Mouse (Mus musculus) embryonic fibroblast, embryonic 13.5 days (primary cell): Measurements from ENCODE around the gene Fam53b. TPM values are rescaled to one million over a fixed set of nuclear protein-coding genes. Genes with fewer than 3 reads are reported as not detected.

ENCODE experiments used
- H3K27ac ChIP-seq: 2 replicates; pipeline ENCODE4 v1.5.1; 2012; ENCODE audit warnings: low read length, control low read depth, inconsistent platforms; ENCODE audit not compliant: insufficient read depth
- H3K4me1 ChIP-seq: 2 replicates; pipeline ENCODE4 v1.6.1; 2011; ENCODE audit warnings: low read length; ENCODE audit not compliant: control insufficient read depth, insufficient read depth
- H3K4me3 ChIP-seq: 2 replicates; pipeline ENCODE4 v1.5.1; 2011; ENCODE audit warnings: mild to moderate bottlenecking, control low read depth, low read length; ENCODE audit not compliant: insufficient read depth
- CTCF ChIP-seq: IDR thresholded peaks from 2 replicates; pipeline ENCODE4 v1.5.1; 2011; ENCODE audit warnings: mild to moderate bottlenecking, control low read depth, low read length, moderate library complexity, borderline replicate concordance; ENCODE audit not compliant: insufficient read depth
- POLR2A ChIP-seq: IDR thresholded peaks from 2 replicates; pipeline ENCODE4 v1.6.1; 2011; ENCODE audit warnings: low read depth, mild to moderate bottlenecking, control low read depth, low read length, moderate library complexity
- polyA plus RNA-seq: library from polyadenylated mRNA; stranded (reverse); fragments of >200 nt; gene quantifications from 2 replicates; pipeline ENCODE4 v1.2.4, GENCODE M21; 2011; ENCODE audit warnings: low read depth; ENCODE audit not compliant: missing spikeins, insufficient read length

Fam53b gene
- polyA plus RNA-seq, 1 experiment = 12.5 TPM

DNA sequence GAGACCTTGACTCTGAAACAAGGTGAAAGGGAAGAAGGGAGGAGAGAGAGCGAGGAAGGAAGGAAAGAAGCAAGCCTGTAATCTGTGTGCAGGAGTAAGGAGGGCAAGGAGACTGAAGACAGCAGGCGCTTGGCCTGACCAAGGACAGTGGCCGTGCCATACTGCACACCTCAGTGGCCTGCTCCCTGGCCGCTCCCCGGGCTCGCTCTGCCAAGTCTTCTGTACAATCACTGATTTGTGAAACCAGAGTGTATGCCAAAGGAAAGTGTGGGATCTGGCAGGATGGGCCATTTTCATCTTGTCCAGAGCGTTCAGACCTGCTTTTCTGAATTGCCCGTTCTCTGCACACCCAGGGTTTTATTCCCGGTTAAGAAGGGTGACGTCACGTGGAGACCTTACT lies 132.4 kb downstream of the Fam53b start:
- H3K4me3 ChIP-seq = no peak overlapping the region
- no peaks in the 10 kb centered on the region for H3K4me1 ChIP-seq
- TF ChIP-seq CTCF (no peak), POLR2A (no peak)
- no peak overlapping the region for H3K27ac ChIP-seq

- Histone ChIP-seq H3K4me1 (no peaks in the 10 kb centered on the region), H3K4me3 (no peak overlapping the region), H3K27ac (no peak overlapping the region)
- TF ChIP-seq CTCF (no peak), POLR2A (no peak)
Measured at GRCm38 (mm10) chr7:132679549-132679948, 134.1 kb downstream of the Fam53b start.

GRCm38 (mm10) chr7:132679117-132679516 lies 134.6 kb downstream of the Fam53b start:
- Histone ChIP-seq H3K27ac (no peak overlapping the region), H3K4me3 (no peak overlapping the region), H3K4me1 (no peaks in the 10 kb centered on the region)
- TF ChIP-seq CTCF (no peak), POLR2A (no peak)

- Histone ChIP-seq H3K4me3 (no peak overlapping the region), H3K27ac (no peak overlapping the region), H3K4me1 (no peaks in the 10 kb centered on the region)
- no peak for TF ChIP-seq POLR2A
Measured at GRCm38 (mm10) chr7:132675922-132676321, 137.8 kb downstream of the Fam53b start.

DNA sequence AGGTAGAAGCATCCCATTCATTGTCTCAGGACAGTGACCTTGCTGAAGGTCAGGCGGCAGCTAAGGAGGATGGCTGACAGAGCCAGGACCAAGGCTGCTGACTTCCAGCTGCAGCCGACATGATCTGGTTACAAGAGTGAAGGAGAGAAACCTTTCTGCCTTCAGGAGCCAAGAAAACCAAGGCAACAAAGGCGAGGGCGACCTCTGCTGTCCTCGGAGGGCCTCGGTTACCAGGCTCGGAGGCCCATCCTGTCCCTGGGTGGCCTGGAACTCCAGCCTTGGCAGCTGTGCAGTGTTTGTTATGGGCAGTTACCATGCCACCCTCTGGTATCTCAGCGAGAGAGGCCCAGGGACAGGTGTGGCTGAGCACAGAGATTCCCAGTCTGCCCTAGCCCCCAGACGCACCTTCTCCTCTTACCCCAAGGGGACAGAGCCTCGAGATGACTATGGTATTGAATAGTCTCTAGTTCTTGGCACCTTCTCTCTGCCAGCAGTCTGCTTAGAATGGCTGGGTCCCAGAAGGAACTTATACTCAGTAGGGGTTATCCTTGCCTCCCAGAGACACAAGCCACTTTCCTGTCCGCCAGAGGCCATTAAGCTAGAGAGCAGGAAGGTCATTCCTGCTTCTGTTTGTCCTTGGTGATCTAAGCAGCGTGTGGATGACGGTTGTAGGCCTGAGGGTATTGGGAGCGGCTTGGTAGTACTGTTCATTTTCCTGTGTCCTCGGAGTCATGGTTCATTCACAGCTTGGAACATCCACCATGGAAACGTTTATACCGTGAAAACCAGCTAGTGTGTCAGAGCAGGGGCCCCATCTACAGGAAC lies 139.5 kb downstream of the Fam53b start:
- TF ChIP-seq POLR2A (no peak), CTCF (no peak; the same call in 1 of the 2 replicates)
- H3K4me1 ChIP-seq = no peaks in the 10 kb centered on the region
- no peak overlapping the region for H3K4me3 ChIP-seq
- no peak overlapping the region for H3K27ac ChIP-seq

DNA sequence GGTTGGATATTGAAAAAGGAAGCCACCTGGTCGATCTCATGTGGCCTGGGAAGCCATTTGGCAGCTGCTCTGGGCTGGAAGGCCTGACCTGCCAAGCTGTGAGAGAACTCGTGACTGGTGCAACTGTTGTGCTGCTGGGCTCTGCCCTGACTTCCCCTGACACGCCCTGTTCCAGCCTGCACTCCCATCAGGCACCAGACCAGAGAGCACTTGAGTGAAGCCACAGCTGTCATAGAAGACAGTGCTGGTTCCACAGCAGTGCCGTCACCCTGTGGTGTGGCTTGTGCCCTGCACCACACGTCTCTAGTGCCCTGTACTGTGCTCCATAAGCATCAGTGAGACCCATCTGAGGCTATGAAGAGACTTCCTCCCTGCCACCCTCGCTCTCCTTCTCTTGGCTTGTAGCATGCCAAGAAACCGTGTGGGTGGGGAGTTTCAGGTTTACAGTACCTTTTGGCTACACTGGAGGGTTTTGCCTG lies 141.2 kb downstream of the Fam53b start:
- Histone ChIP-seq H3K4me1 (no peaks in the 10 kb centered on the region), H3K4me3 (no peak overlapping the region), H3K27ac (no peak overlapping the region)
- TF ChIP-seq POLR2A = no peak
- no peak for TF ChIP-seq CTCF

DNA sequence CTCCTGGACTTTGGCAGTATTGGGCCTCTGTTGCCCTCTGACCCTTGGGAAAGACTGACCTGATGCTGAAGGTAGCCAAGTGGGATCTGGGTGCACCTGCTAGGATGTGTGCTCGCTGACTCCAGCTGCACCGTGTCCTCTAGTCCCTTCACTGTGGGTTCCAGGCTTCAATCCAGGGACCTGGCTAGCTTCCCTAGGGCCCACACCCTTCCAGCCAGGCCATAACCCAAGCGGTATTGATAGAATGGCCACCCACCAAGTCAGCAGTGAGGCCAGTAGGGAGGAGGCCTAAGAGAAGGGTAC lies 142.9 kb downstream of the Fam53b start:
- no peaks in the 10 kb centered on the region for H3K4me1 ChIP-seq
- TF ChIP-seq POLR2A (no peak), CTCF (no peak)
- H3K27ac ChIP-seq = no peak overlapping the region

DNA sequence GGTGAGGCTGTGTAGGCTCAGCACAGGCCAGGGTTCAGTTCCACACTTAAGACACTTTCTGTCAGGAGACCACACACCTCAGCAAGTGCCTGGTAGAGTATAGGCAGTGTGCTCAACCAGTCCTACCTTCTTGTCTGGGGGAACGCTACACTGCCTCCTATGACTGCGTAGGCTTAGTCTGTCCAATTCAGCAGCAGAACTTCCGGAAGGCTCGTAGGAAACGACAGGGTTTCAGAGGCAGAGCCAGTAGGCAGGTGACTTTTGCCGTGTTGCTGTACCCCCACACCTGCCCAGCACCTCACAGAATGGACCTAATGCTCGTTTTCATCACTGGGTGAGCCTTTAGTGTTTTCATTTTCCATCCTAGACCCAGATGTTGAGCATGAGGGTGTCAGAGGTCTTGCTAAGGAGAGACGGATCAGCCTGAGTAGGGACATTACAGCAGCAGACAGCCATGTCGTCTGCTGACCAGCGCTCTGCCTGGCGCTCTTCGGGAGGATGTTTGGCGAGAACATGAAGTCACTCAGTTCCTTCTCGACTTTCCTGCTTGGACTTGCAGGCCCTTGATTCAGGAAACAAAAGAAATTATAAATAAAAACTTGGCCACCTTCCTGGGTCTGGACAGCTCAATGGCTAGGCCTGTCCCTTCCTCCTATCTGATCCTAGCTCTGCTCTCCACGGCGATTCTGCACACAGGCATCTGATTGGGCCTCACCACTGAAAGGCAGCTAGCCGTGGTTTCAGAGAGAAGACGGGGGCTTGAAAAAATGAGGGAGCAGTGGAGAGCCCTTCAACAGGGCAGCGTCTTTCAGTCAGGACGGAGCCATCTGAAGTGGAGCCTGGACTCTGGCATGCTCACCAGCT lies 143.5 kb downstream of the Fam53b start:
- no peak overlapping the region for H3K27ac ChIP-seq
- H3K4me3 ChIP-seq = no peak overlapping the region
- no peaks in the 10 kb centered on the region for H3K4me1 ChIP-seq
- no peak for TF ChIP-seq POLR2A
- TF ChIP-seq CTCF = no peak

More for the DNA sequence above, 142.9 kb downstream of the Fam53b start:
- H3K4me3 ChIP-seq = no peak overlapping the region

- no peak overlapping the region for H3K27ac ChIP-seq
- H3K4me1 ChIP-seq = no peaks in the 10 kb centered on the region
- no peak for TF ChIP-seq POLR2A
- no peak for TF ChIP-seq CTCF
- no peak overlapping the region for H3K4me3 ChIP-seq
Measured at GRCm38 (mm10) chr7:132668604-132669003, 145.1 kb downstream of the Fam53b start.

DNA sequence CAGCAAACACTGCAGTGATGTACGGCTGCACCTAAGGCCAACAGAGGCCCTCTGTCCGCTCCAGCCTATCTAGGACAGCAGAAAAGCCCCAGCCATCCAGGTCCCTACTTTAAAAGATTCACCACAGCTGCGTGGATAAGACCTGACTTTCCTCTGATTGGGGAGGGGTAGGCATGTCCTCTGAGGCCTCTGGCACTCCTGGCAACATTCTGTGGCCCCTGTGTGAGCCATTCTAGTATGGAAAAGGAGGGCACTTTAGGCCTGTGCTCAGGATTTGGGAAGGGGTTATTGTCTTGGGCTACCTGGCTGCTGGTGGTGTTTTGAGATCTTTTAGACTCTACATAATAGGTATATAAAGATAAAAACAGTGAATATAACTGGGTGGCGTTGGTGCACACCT lies 147.2 kb downstream of the Fam53b start:
- H3K4me3 ChIP-seq = no peak overlapping the region
- no peak overlapping the region for H3K27ac ChIP-seq
- no peaks in the 10 kb centered on the region for H3K4me1 ChIP-seq
- TF ChIP-seq CTCF (no peak), POLR2A (no peak)
